Mouse (Mus musculus) ovary, postnatal 36 days (tissue): ENCODE results near the gene Slc4a4.
"Not testable (repeated sequence)": the region's sequence is repeated elsewhere in the genome, so short reads cannot be mapped to it uniquely, and the experiment has no call there.

Experiments
- DNase-seq: peaks from one replicate; pipeline ENCODE4 v3.0.0; 2022; ENCODE audit warnings: low spot score, mixed read lengths

The Slc4a4 gene

GRCm38 (mm10) chr5:88961351-88961761 is 74.7 kb downstream of the Slc4a4 start:
- no peak for DNase-seq

GRCm38 (mm10) chr5:88964685-88965290 is 78.2 kb downstream of the Slc4a4 start:
- DNase-seq = no peak

- DNase-seq = no peak
Measured at GRCm38 (mm10) chr5:88966507-88966906, 79.9 kb downstream of the Slc4a4 start.

- DNase-seq = no peak
Measured at GRCm38 (mm10) chr5:88968923-88969639, 82.5 kb downstream of the Slc4a4 start.

- no peak for DNase-seq
Measured at GRCm38 (mm10) chr5:88971554-88971953, 84.9 kb downstream of the Slc4a4 start.

- no peak for DNase-seq
Measured at GRCm38 (mm10) chr5:88972277-88972676, 85.7 kb downstream of the Slc4a4 start.

- no peak for DNase-seq
Measured at GRCm38 (mm10) chr5:88973130-88973529, 86.5 kb downstream of the Slc4a4 start.

GRCm38 (mm10) chr5:88975694-88976093 is 89.1 kb downstream of the Slc4a4 start:
- no peak for DNase-seq

GRCm38 (mm10) chr5:88976428-88976827 is 89.8 kb downstream of the Slc4a4 start:
- no peak for DNase-seq

GRCm38 (mm10) chr5:88980740-88981139 is 94.1 kb downstream of the Slc4a4 start:
- DNase-seq = no peak

- no peak for DNase-seq
Measured at GRCm38 (mm10) chr5:88981243-88982014, 94.8 kb downstream of the Slc4a4 start.

GRCm38 (mm10) chr5:88982040-88982736 is 95.6 kb downstream of the Slc4a4 start:
- no peak for DNase-seq

GRCm38 (mm10) chr5:88983170-88983569 is 96.6 kb downstream of the Slc4a4 start:
- no peak for DNase-seq

- DNase-seq = no peak
Measured at GRCm38 (mm10) chr5:88983652-88984051, 97.0 kb downstream of the Slc4a4 start.

GRCm38 (mm10) chr5:88989018-88989417 is 102.4 kb downstream of the Slc4a4 start:
- no peak for DNase-seq

GRCm38 (mm10) chr5:88990196-88990747 is 103.7 kb downstream of the Slc4a4 start:
- DNase-seq = no peak

GRCm38 (mm10) chr5:88991309-88991708 is 104.7 kb downstream of the Slc4a4 start:
- DNase-seq = not testable (repeated sequence)

GRCm38 (mm10) chr5:88994533-88994932 is 107.9 kb downstream of the Slc4a4 start:
- DNase-seq = no peak

- DNase-seq = no peak
Measured at GRCm38 (mm10) chr5:88996246-88996645, 109.6 kb downstream of the Slc4a4 start.

GRCm38 (mm10) chr5:88997277-88997676 is 110.7 kb downstream of the Slc4a4 start:
- no peak for DNase-seq

GRCm38 (mm10) chr5:88999793-89000192 is 113.2 kb downstream of the Slc4a4 start:
- DNase-seq = no peak

- no peak for DNase-seq
Measured at GRCm38 (mm10) chr5:89000598-89000997, 114.0 kb downstream of the Slc4a4 start.
